Mouse (Mus musculus): ENCODE results near the gene Gimap1. TPM values are rescaled to one million over a fixed set of nuclear protein-coding genes. Genes with fewer than 3 reads are reported as not detected.

Gimap1 gene
- polyA plus RNA-seq, 1 experiment = 2.0 TPM

- no peaks in the 10 kb centered on the region for H3K4me1 ChIP-seq (ENCODE audit: control insufficient read depth, insufficient read depth, insufficient read length, low read length)
- no peak overlapping the region for H3K4me3 ChIP-seq (ENCODE audit: insufficient read depth, low read depth, low read length)
- H3K27ac ChIP-seq (replicated peaks; ENCODE audit: low read depth, low read length) = no peak overlapping the region
Observed at GRCm38 (mm10) chr6:48723468-48723867, 15.4 kb upstream of the Gimap1 start.

- Histone ChIP-seq H3K4me3 (ENCODE audit: insufficient read depth, low read depth, low read length) (no peak overlapping the region), H3K27ac (replicated peaks; ENCODE audit: low read depth, low read length) (0 out of 2 replicates have a peak overlapping the region, but pooled peaks have one; percentile 26), H3K4me1 (ENCODE audit: control insufficient read depth, insufficient read depth, insufficient read length, low read length) (no peaks in the 10 kb centered on the region)
Observed at GRCm38 (mm10) chr6:48725476-48725875, 13.4 kb upstream of the Gimap1 start.

GRCm38 (mm10) chr6:48727761-48728160 lies 11.1 kb upstream of the Gimap1 start:
- no peaks in the 10 kb centered on the region for H3K4me1 ChIP-seq (ENCODE audit: control insufficient read depth, insufficient read depth, insufficient read length, low read length)
- H3K27ac ChIP-seq (replicated peaks; ENCODE audit: low read depth, low read length) = no peak overlapping the region
- H3K4me3 ChIP-seq (ENCODE audit: insufficient read depth, low read depth, low read length) = no peak overlapping the region

GRCm38 (mm10) chr6:48732864-48733304 lies 6.0 kb upstream of the Gimap1 start:
- Histone ChIP-seq H3K27ac (replicated peaks; ENCODE audit: low read depth, low read length) (no peak overlapping the region), H3K4me3 (ENCODE audit: insufficient read depth, low read depth, low read length) (no peak overlapping the region), H3K4me1 (ENCODE audit: control insufficient read depth, insufficient read depth, insufficient read length, low read length) (no peaks in the 10 kb centered on the region)

GRCm38 (mm10) chr6:48733660-48734059 lies 5.2 kb upstream of the Gimap1 start:
- Histone ChIP-seq H3K4me3 (ENCODE audit: insufficient read depth, low read depth, low read length) (no peak overlapping the region), H3K4me1 (ENCODE audit: control insufficient read depth, insufficient read depth, insufficient read length, low read length) (no peaks in the 10 kb centered on the region), H3K27ac (replicated peaks; ENCODE audit: low read depth, low read length) (no peak overlapping the region)

GRCm38 (mm10) chr6:48737053-48737452 lies 1.8 kb upstream of the Gimap1 start:
- no peak overlapping the region for H3K4me3 ChIP-seq (ENCODE audit: insufficient read depth, low read depth, low read length)
- H3K27ac ChIP-seq (replicated peaks; ENCODE audit: low read depth, low read length) = no peak overlapping the region
- 0 out of 2 replicates have a peak, but pooled peaks cover 3% of the 10 kb centered on the region for H3K4me1 ChIP-seq (ENCODE audit: control insufficient read depth, insufficient read depth, insufficient read length, low read length)

- H3K27ac ChIP-seq (replicated peaks; ENCODE audit: low read depth, low read length) = 0 out of 2 replicates have a peak overlapping the region, but pooled peaks have one; percentile 23
- no peak overlapping the region for H3K4me3 ChIP-seq (ENCODE audit: insufficient read depth, low read depth, low read length)
- peaks cover 8% of the 10 kb centered on the region for H3K4me1 ChIP-seq (ENCODE audit: control insufficient read depth, insufficient read depth, insufficient read length, low read length)
Observed at GRCm38 (mm10) chr6:48737688-48738087, 1.2 kb upstream of the Gimap1 start.

- peak overlapping the region; percentile 87 for H3K27ac ChIP-seq (replicated peaks; ENCODE audit: low read depth, low read length)
- peaks cover 12% of the 10 kb centered on the region for H3K4me1 ChIP-seq (ENCODE audit: control insufficient read depth, insufficient read depth, insufficient read length, low read length)
- H3K4me3 ChIP-seq (ENCODE audit: insufficient read depth, low read depth, low read length) = peak overlapping the region; percentile 59
Observed at GRCm38 (mm10) chr6:48739780-48740055, 864 bp downstream of the Gimap1 start.

- H3K27ac ChIP-seq (replicated peaks; ENCODE audit: low read depth, low read length) = peak overlapping the region; percentile 76
- peaks cover 12% of the 10 kb centered on the region for H3K4me1 ChIP-seq (ENCODE audit: control insufficient read depth, insufficient read depth, insufficient read length, low read length)
- H3K4me3 ChIP-seq (ENCODE audit: insufficient read depth, low read depth, low read length) = peak overlapping the region; percentile 59
Observed at GRCm38 (mm10) chr6:48740501-48741169, 1.8 kb downstream of the Gimap1 start.

- Histone ChIP-seq H3K4me1 (ENCODE audit: control insufficient read depth, insufficient read depth, insufficient read length, low read length) (peaks cover 12% of the 10 kb centered on the region), H3K27ac (replicated peaks; ENCODE audit: low read depth, low read length) (peak overlapping the region; percentile 66), H3K4me3 (ENCODE audit: insufficient read depth, low read depth, low read length) (peak overlapping the region; percentile 59)
Observed at GRCm38 (mm10) chr6:48741273-48741672, 2.4 kb downstream of the Gimap1 start.

GRCm38 (mm10) chr6:48741711-48742206 lies 2.9 kb downstream of the Gimap1 start:
- H3K4me3 ChIP-seq (ENCODE audit: insufficient read depth, low read depth, low read length) = no peak overlapping the region
- peaks cover 12% of the 10 kb centered on the region for H3K4me1 ChIP-seq (ENCODE audit: control insufficient read depth, insufficient read depth, insufficient read length, low read length)
- peak overlapping the region; percentile 66 for H3K27ac ChIP-seq (replicated peaks; ENCODE audit: low read depth, low read length)

GRCm38 (mm10) chr6:48742422-48743351 lies 3.8 kb downstream of the Gimap1 start:
- Histone ChIP-seq H3K27ac (replicated peaks; ENCODE audit: low read depth, low read length) (0 out of 2 replicates have a peak overlapping the region, but pooled peaks have one; percentile 7), H3K4me1 (ENCODE audit: control insufficient read depth, insufficient read depth, insufficient read length, low read length) (peaks cover 12% of the 10 kb centered on the region), H3K4me3 (ENCODE audit: insufficient read depth, low read depth, low read length) (no peak overlapping the region)

GRCm38 (mm10) chr6:48745490-48745889 lies 6.6 kb downstream of the Gimap1 start:
- peaks cover 12% of the 10 kb centered on the region for H3K4me1 ChIP-seq (ENCODE audit: control insufficient read depth, insufficient read depth, insufficient read length, low read length)
- peak overlapping the region; percentile 64 for H3K4me3 ChIP-seq (ENCODE audit: insufficient read depth, low read depth, low read length)
- peak overlapping the region; percentile 96 for H3K27ac ChIP-seq (replicated peaks; ENCODE audit: low read depth, low read length)

GRCm38 (mm10) chr6:48745959-48746889 lies 7.4 kb downstream of the Gimap1 start, which contains the start of gene Gimap5:
Gene Gimap5, plus strand, starts transcription at chr6:48746197.
- Histone ChIP-seq H3K4me1 (ENCODE audit: control insufficient read depth, insufficient read depth, insufficient read length, low read length) (peaks cover 12% of the 10 kb centered on the region), H3K27ac (replicated peaks; ENCODE audit: low read depth, low read length) (peak within 1 kb of the TSS; percentile 96), H3K4me3 (ENCODE audit: insufficient read depth, low read depth, low read length) (peak within 1 kb of the TSS; percentile 64)
